Mouse (Mus musculus) CD4-positive, CD25-positive, alpha-beta regulatory T cell, adult 2 months (primary cell): ENCODE data around the gene Gm7173.

Experiments
- DNase-seq: peaks from one replicate; pipeline ENCODE4 v3.0.0-alpha.2; 2012; ENCODE audit warnings: low read depth, low spot score

The Gm7173 gene

DNA sequence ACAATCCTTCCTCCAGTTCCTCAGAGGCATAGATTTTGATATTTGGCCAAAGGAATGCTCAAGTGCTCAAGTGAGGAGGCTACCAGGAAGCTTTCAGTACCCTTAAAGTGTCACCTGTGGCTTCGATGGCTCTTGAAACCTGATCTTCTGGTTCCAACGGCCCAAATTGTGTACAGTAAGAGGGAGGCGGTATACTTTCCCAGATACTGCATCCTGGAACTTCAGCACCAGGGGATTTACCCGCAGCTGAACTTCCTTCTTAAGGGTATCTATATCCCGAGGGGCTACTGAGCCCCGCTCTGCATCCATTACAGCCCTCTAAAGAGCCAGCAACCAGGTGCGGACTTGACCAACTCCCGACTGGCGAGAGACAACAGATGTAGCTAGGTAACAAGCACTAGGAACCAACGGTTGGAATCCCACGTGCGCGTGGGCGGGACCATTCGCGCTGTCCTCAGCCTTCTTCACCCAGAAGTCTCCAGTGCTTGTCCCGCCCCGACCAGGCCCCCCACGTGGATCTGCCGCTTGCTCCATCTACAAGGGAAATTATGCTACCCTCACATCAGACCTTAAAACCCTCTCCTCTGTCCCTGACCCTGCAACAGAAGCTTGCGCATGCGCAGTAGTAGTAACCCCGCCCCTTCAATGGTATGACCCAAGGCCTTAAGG lies at the start of gene Gm7173:
Gene Gm7173 (minus strand): TSS at position 309 of the 669 bp plus-strand sequence.
- DNase-seq: no peak

GRCm38 (mm10) chrX:79517646-79518016 lies 546 bp upstream of the Gm7173 start:
- DNase-seq: no peak

DNA sequence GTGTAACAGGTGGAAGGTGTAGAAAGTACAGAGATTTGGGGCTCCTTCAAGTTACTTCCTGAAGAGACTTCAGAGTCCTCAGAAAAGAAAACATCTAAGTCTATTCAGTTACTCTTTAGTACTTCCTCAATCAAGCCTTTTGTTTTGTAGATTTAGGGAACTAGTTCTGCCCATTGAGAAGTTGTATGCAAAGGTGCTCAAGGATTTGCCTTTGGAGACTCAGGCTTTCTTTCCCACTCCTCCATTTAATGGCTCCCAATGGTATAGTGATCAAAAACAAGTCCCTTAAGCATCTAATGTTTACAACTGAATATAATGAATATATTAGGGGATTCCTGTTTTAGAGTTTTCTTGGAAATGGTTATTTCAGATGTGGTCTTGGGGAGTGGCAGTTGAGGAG lies 200.3 kb downstream of the Gm7173 start:
- DNase-seq: no peak
